Mouse (Mus musculus): ENCODE measurements around the gene Tesk1. TPM values are rescaled to one million over a fixed set of nuclear protein-coding genes. Genes with fewer than 3 reads are reported as not detected.

Gene Tesk1
- polyA plus RNA-seq, 1 experiment = 67.5 TPM

- H3K36me3 ChIP-seq (ENCODE audit: control insufficient read depth, insufficient read depth, low read length) = no peaks in the 10 kb centered on the region
- no peak overlapping the region for H3K4me3 ChIP-seq (ENCODE audit: control insufficient read depth, insufficient read depth, low read length)
- TF ChIP-seq POLR2A (IDR thresholded peaks at IDR 0.05; ENCODE audit: control insufficient read depth, extremely low read depth, insufficient read depth, low read length, poor library complexity) = no peak
- no peak for DNase-seq
- no peaks in the 10 kb centered on the region; the same call in 1 of the 2 replicates for H3K27me3 ChIP-seq (ENCODE audit: control insufficient read depth, insufficient read depth, low read length)
- H3K27ac ChIP-seq (ENCODE audit: control insufficient read depth, insufficient read depth, low read length) = no peak overlapping the region
- peaks cover 27% of the 10 kb centered on the region for H3K4me1 ChIP-seq (replicated peaks; ENCODE audit: control insufficient read depth, insufficient read depth, low read length)
- WGBS = 87% methylated on average over 20 of the region's 20 CpGs
Measured at GRCm38 (mm10) chr4:43423267-43423934, 18.3 kb upstream of the Tesk1 start.

- no peak overlapping the region for H3K27ac ChIP-seq (ENCODE audit: control insufficient read depth, insufficient read depth, low read length)
- no peaks in the 10 kb centered on the region for H3K36me3 ChIP-seq (ENCODE audit: control insufficient read depth, insufficient read depth, low read length)
- no peak overlapping the region for H3K4me3 ChIP-seq (ENCODE audit: control insufficient read depth, insufficient read depth, low read length)
- no peak for TF ChIP-seq POLR2A (IDR thresholded peaks at IDR 0.05; ENCODE audit: control insufficient read depth, extremely low read depth, insufficient read depth, low read length, poor library complexity)
- no peak for TF ChIP-seq CTCF (IDR thresholded peaks at IDR 0.05; ENCODE audit: borderline replicate concordance, control insufficient read depth, extremely low read depth, insufficient read depth, low read length, poor library complexity)
- 94% methylated on average over 9 of the region's 9 CpGs for WGBS
- peaks cover 33% of the 10 kb centered on the region for H3K4me1 ChIP-seq (replicated peaks; ENCODE audit: control insufficient read depth, insufficient read depth, low read length)
- DNase-seq = no peak
- H3K27me3 ChIP-seq (ENCODE audit: control insufficient read depth, insufficient read depth, low read length) = no peaks in the 10 kb centered on the region; the same call in 1 of the 2 replicates
Measured at GRCm38 (mm10) chr4:43424072-43424471, 17.7 kb upstream of the Tesk1 start.

GRCm38 (mm10) chr4:43425197-43425596, 16.5 kb upstream of the Tesk1 start:
- no peaks in the 10 kb centered on the region; the same call in 1 of the 2 replicates for H3K27me3 ChIP-seq (ENCODE audit: control insufficient read depth, insufficient read depth, low read length)
- 59% methylated on average over 14 of the region's 14 CpGs for WGBS
- H3K4me3 ChIP-seq (ENCODE audit: control insufficient read depth, insufficient read depth, low read length) = 0 out of 2 replicates have a peak overlapping the region, but pooled peaks have one; percentile 0
- no peak for DNase-seq
- no peaks in the 10 kb centered on the region for H3K36me3 ChIP-seq (ENCODE audit: control insufficient read depth, insufficient read depth, low read length)
- H3K27ac ChIP-seq (ENCODE audit: control insufficient read depth, insufficient read depth, low read length) = no peak overlapping the region
- peaks cover 34% of the 10 kb centered on the region for H3K4me1 ChIP-seq (replicated peaks; ENCODE audit: control insufficient read depth, insufficient read depth, low read length)
- no peak for TF ChIP-seq CTCF (IDR thresholded peaks at IDR 0.05; ENCODE audit: borderline replicate concordance, control insufficient read depth, extremely low read depth, insufficient read depth, low read length, poor library complexity)
- TF ChIP-seq POLR2A (IDR thresholded peaks at IDR 0.05; ENCODE audit: control insufficient read depth, extremely low read depth, insufficient read depth, low read length, poor library complexity) = no peak

- peak; percentile 42 for DNase-seq
- Histone ChIP-seq H3K4me1 (replicated peaks; ENCODE audit: control insufficient read depth, insufficient read depth, low read length) (peaks cover 34% of the 10 kb centered on the region), H3K4me3 (ENCODE audit: control insufficient read depth, insufficient read depth, low read length) (0 out of 2 replicates have a peak overlapping the region, but pooled peaks have one; percentile 0), H3K27me3 (ENCODE audit: control insufficient read depth, insufficient read depth, low read length) (no peaks in the 10 kb centered on the region; the same call in 1 of the 2 replicates), H3K36me3 (ENCODE audit: control insufficient read depth, insufficient read depth, low read length) (no peaks in the 10 kb centered on the region), H3K27ac (ENCODE audit: control insufficient read depth, insufficient read depth, low read length) (no peak overlapping the region)
- 22% methylated on average over 31 of the region's 31 CpGs for WGBS
- TF ChIP-seq CTCF (IDR thresholded peaks at IDR 0.05; ENCODE audit: borderline replicate concordance, control insufficient read depth, extremely low read depth, insufficient read depth, low read length, poor library complexity) = no peak
- TF ChIP-seq POLR2A (IDR thresholded peaks at IDR 0.05; ENCODE audit: control insufficient read depth, extremely low read depth, insufficient read depth, low read length, poor library complexity) = no peak
Measured at GRCm38 (mm10) chr4:43425648-43426380, 15.9 kb upstream of the Tesk1 start.

- 83% methylated on average over 10 of the region's 10 CpGs for WGBS
- TF ChIP-seq POLR2A (IDR thresholded peaks at IDR 0.05; ENCODE audit: control insufficient read depth, extremely low read depth, insufficient read depth, low read length, poor library complexity) (no peak), CTCF (IDR thresholded peaks at IDR 0.05; ENCODE audit: borderline replicate concordance, control insufficient read depth, extremely low read depth, insufficient read depth, low read length, poor library complexity) (no peak)
- H3K27me3 ChIP-seq (ENCODE audit: control insufficient read depth, insufficient read depth, low read length) = no peaks in the 10 kb centered on the region; the same call in 1 of the 2 replicates
- no peak overlapping the region for H3K27ac ChIP-seq (ENCODE audit: control insufficient read depth, insufficient read depth, low read length)
- no peaks in the 10 kb centered on the region for H3K36me3 ChIP-seq (ENCODE audit: control insufficient read depth, insufficient read depth, low read length)
- no peak for DNase-seq
- H3K4me1 ChIP-seq (replicated peaks; ENCODE audit: control insufficient read depth, insufficient read depth, low read length) = peaks cover 34% of the 10 kb centered on the region
- H3K4me3 ChIP-seq (ENCODE audit: control insufficient read depth, insufficient read depth, low read length) = no peak overlapping the region
Measured at GRCm38 (mm10) chr4:43426487-43426886, 15.3 kb upstream of the Tesk1 start.

- DNase-seq = peak; percentile 88
- Histone ChIP-seq H3K27me3 (ENCODE audit: control insufficient read depth, insufficient read depth, low read length) (no peaks in the 10 kb centered on the region; the same call in 1 of the 2 replicates), H3K36me3 (ENCODE audit: control insufficient read depth, insufficient read depth, low read length) (no peaks in the 10 kb centered on the region), H3K4me1 (replicated peaks; ENCODE audit: control insufficient read depth, insufficient read depth, low read length) (peaks cover 36% of the 10 kb centered on the region), H3K4me3 (ENCODE audit: control insufficient read depth, insufficient read depth, low read length) (peak overlapping the region; percentile 17), H3K27ac (ENCODE audit: control insufficient read depth, insufficient read depth, low read length) (peak overlapping the region; percentile 72)
- WGBS = 3% methylated on average over 23 of the region's 23 CpGs
- TF ChIP-seq POLR2A (IDR thresholded peaks at IDR 0.05; ENCODE audit: control insufficient read depth, extremely low read depth, insufficient read depth, low read length, poor library complexity) (no peak), CTCF (IDR thresholded peaks at IDR 0.05; ENCODE audit: borderline replicate concordance, control insufficient read depth, extremely low read depth, insufficient read depth, low read length, poor library complexity) (no peak)
Measured at GRCm38 (mm10) chr4:43427501-43428179, 14.1 kb upstream of the Tesk1 start.
